Mouse (Mus musculus): ENCODE results near the gene Spry2. TPM values are rescaled to one million over a fixed set of nuclear protein-coding genes. Genes with fewer than 3 reads are reported as not detected.

The Spry2 gene
- polyA plus RNA-seq, 1 experiment = 41.0 TPM

- H3K4me3 ChIP-seq (ENCODE audit: insufficient read depth, low read length) = no peak overlapping the region
- no peak for TF ChIP-seq CTCF (IDR thresholded peaks at IDR 0.05; ENCODE audit: borderline replicate concordance, insufficient read depth, low read length)
- TF ChIP-seq POLR2A (IDR thresholded peaks at IDR 0.05; ENCODE audit: low read depth, low read length) = no peak
- H3K27ac ChIP-seq (ENCODE audit: insufficient read depth, low read length) = no peak overlapping the region
- no peaks in the 10 kb centered on the region for H3K4me1 ChIP-seq (ENCODE audit: control insufficient read depth, insufficient read depth, low read length)
Measured at GRCm38 (mm10) chr14:105907216-105907615, 10.6 kb upstream of the Spry2 start.

GRCm38 (mm10) chr14:105905935-105906334 lies 9.3 kb upstream of the Spry2 start:
- no peak overlapping the region for H3K4me3 ChIP-seq (ENCODE audit: insufficient read depth, low read length)
- H3K27ac ChIP-seq (ENCODE audit: insufficient read depth, low read length) = no peak overlapping the region
- TF ChIP-seq CTCF (IDR thresholded peaks at IDR 0.05; ENCODE audit: borderline replicate concordance, insufficient read depth, low read length) = no peak
- TF ChIP-seq POLR2A (IDR thresholded peaks at IDR 0.05; ENCODE audit: low read depth, low read length) = no peak
- H3K4me1 ChIP-seq (ENCODE audit: control insufficient read depth, insufficient read depth, low read length) = no peaks in the 10 kb centered on the region

GRCm38 (mm10) chr14:105905509-105905908 lies 8.9 kb upstream of the Spry2 start:
- Histone ChIP-seq H3K4me3 (ENCODE audit: insufficient read depth, low read length) (no peak overlapping the region), H3K27ac (ENCODE audit: insufficient read depth, low read length) (no peak overlapping the region), H3K4me1 (ENCODE audit: control insufficient read depth, insufficient read depth, low read length) (no peaks in the 10 kb centered on the region)
- TF ChIP-seq CTCF (IDR thresholded peaks at IDR 0.05; ENCODE audit: borderline replicate concordance, insufficient read depth, low read length) (no peak), POLR2A (IDR thresholded peaks at IDR 0.05; ENCODE audit: low read depth, low read length) (no peak)

- H3K4me1 ChIP-seq (ENCODE audit: control insufficient read depth, insufficient read depth, low read length) = no peaks in the 10 kb centered on the region
- TF ChIP-seq CTCF (IDR thresholded peaks at IDR 0.05; ENCODE audit: borderline replicate concordance, insufficient read depth, low read length) (no peak), POLR2A (IDR thresholded peaks at IDR 0.05; ENCODE audit: low read depth, low read length) (no peak)
- no peak overlapping the region for H3K4me3 ChIP-seq (ENCODE audit: insufficient read depth, low read length)
- no peak overlapping the region for H3K27ac ChIP-seq (ENCODE audit: insufficient read depth, low read length)
Measured at GRCm38 (mm10) chr14:105902807-105903206, 6.2 kb upstream of the Spry2 start.

- Histone ChIP-seq H3K27ac (ENCODE audit: insufficient read depth, low read length) (no peak overlapping the region), H3K4me1 (ENCODE audit: control insufficient read depth, insufficient read depth, low read length) (no peaks in the 10 kb centered on the region), H3K4me3 (ENCODE audit: insufficient read depth, low read length) (no peak overlapping the region)
- TF ChIP-seq CTCF (IDR thresholded peaks at IDR 0.05; ENCODE audit: borderline replicate concordance, insufficient read depth, low read length) (no peak), POLR2A (IDR thresholded peaks at IDR 0.05; ENCODE audit: low read depth, low read length) (no peak)
Measured at GRCm38 (mm10) chr14:105900841-105901240, 4.2 kb upstream of the Spry2 start.

- Histone ChIP-seq H3K4me1 (ENCODE audit: control insufficient read depth, insufficient read depth, low read length) (no peaks in the 10 kb centered on the region), H3K4me3 (ENCODE audit: insufficient read depth, low read length) (peak overlapping the region; percentile 38), H3K27ac (ENCODE audit: insufficient read depth, low read length) (no peak overlapping the region)
- TF ChIP-seq CTCF (IDR thresholded peaks at IDR 0.05; ENCODE audit: borderline replicate concordance, insufficient read depth, low read length) (no peak), POLR2A (IDR thresholded peaks at IDR 0.05; ENCODE audit: low read depth, low read length) (no peak)
Measured at GRCm38 (mm10) chr14:105899116-105899515, 2.5 kb upstream of the Spry2 start.

- Histone ChIP-seq H3K4me3 (ENCODE audit: insufficient read depth, low read length) (peak overlapping the region; percentile 38), H3K4me1 (ENCODE audit: control insufficient read depth, insufficient read depth, low read length) (no peaks in the 10 kb centered on the region), H3K27ac (ENCODE audit: insufficient read depth, low read length) (peak overlapping the region; percentile 32)
- TF ChIP-seq POLR2A (IDR thresholded peaks at IDR 0.05; ENCODE audit: low read depth, low read length) (peak; percentile 58), CTCF (IDR thresholded peaks at IDR 0.05; ENCODE audit: borderline replicate concordance, insufficient read depth, low read length) (peak; percentile 50; the same call in 1 of the 2 replicates)
Measured at GRCm38 (mm10) chr14:105898266-105899111, 1.9 kb upstream of the Spry2 start.

- Histone ChIP-seq H3K27ac (ENCODE audit: insufficient read depth, low read length) (peak overlapping the region; percentile 92), H3K4me3 (ENCODE audit: insufficient read depth, low read length) (peak overlapping the region; percentile 55), H3K4me1 (ENCODE audit: control insufficient read depth, insufficient read depth, low read length) (no peaks in the 10 kb centered on the region)
- TF ChIP-seq POLR2A (IDR thresholded peaks at IDR 0.05; ENCODE audit: low read depth, low read length) (no peak; the same call in none of the 2 replicates), CTCF (IDR thresholded peaks at IDR 0.05; ENCODE audit: borderline replicate concordance, insufficient read depth, low read length) (no peak)
Measured at GRCm38 (mm10) chr14:105897569-105898101, 1.0 kb upstream of the Spry2 start.

GRCm38 (mm10) chr14:105895961-105896651 lies 513 bp downstream of the Spry2 start:
- Histone ChIP-seq H3K4me3 (ENCODE audit: insufficient read depth, low read length) (peak overlapping the region; percentile 98), H3K27ac (ENCODE audit: insufficient read depth, low read length) (peak overlapping the region; percentile 99), H3K4me1 (ENCODE audit: control insufficient read depth, insufficient read depth, low read length) (peaks cover 3% of the 10 kb centered on the region; the same call in 1 of the 2 replicates)
- TF ChIP-seq POLR2A (IDR thresholded peaks at IDR 0.05; ENCODE audit: low read depth, low read length) (peak; percentile 32; the same call in 1 of the 2 replicates), CTCF (IDR thresholded peaks at IDR 0.05; ENCODE audit: borderline replicate concordance, insufficient read depth, low read length) (no peak)
